Mouse (Mus musculus) E14TG2a.4 (cell line): ENCODE measurements around the gene Terf2.

ENCODE experiments used
- CTCF ChIP-seq: conservative IDR thresholded peaks from 2 replicates; pipeline ENCODE4 v1.5.1; 2014; ENCODE audit warnings: low read length
- NANOG ChIP-seq: IDR thresholded peaks from 2 replicates; pipeline ENCODE4 v1.6.1; 2014; ENCODE audit warnings: borderline replicate concordance, low read length, mixed read lengths

DNA sequence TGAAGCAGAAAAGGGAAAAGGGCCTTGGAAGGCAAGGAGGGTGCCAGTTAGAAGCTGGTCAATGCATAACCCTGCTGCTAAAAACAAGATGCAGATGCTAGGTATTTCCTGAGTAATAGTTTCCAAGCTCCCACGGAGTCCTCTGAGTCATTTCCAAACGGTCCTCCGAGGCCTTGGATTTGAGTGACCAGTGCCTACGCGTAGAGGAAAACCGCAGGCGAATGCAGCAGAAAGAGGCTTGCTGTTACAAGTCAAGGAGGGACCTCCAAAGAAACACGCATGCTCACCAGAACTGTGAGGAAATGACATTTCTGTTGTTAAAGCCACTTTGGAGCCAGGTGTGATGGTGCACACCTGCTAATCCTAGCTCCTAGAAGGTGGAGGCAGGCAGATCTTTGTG lies 72.9 kb downstream of the Terf2 start:
- TF ChIP-seq CTCF (no peak), NANOG (no peak)
